Mouse (Mus musculus): ENCODE results near the gene Suox. TPM values are rescaled to one million over a fixed set of nuclear protein-coding genes. Genes with fewer than 3 reads are reported as not detected.
"Not testable (repeated sequence)": the region's sequence is repeated elsewhere in the genome, so short reads cannot be mapped to it uniquely, and the experiment has no call there.

Gene Suox
- polyA plus RNA-seq, 1 experiment from 2014 or later: 21.4 TPM

GRCm38 (mm10) chr10:128636561-128636960 is 37.3 kb downstream of the Suox start:
- no peak for TF ChIP-seq EP300 (optimal IDR thresholded peaks at IDR 0.05)
- TF ChIP-seq CTCF (IDR thresholded peaks at IDR 0.05; ENCODE audit: low read depth): no peak
- H3K36me3 ChIP-seq (ENCODE audit: control insufficient read depth, insufficient read depth, low read length): peaks cover 6% of the 10 kb centered on the region
- no peaks in the 10 kb centered on the region for H3K4me1 ChIP-seq (replicated peaks; ENCODE audit: control insufficient read depth, insufficient read depth)
- no peak overlapping the region for H3K4me3 ChIP-seq (ENCODE audit: low read depth, low read length)
- ATAC-seq (ENCODE audit: low FRiP score, low TSS enrichment) (no peak), DNase-seq (ENCODE audit: low spot score) (no peak)
- no peaks in the 10 kb centered on the region for H3K27me3 ChIP-seq (ENCODE audit: control insufficient read depth, insufficient read depth, low read length)
- H3K27ac ChIP-seq (replicated peaks): no peak overlapping the region
- WGBS: 55% methylated on average over 6 of the region's 6 CpGs
- H3K4me2 ChIP-seq (replicated peaks; ENCODE audit: low read depth): no peak overlapping the region
- H3K9me3 ChIP-seq (ENCODE audit: control insufficient read depth, low read length): no peaks in the 10 kb centered on the region
- H3K9ac ChIP-seq (ENCODE audit: low read length): no peak overlapping the region

DNA sequence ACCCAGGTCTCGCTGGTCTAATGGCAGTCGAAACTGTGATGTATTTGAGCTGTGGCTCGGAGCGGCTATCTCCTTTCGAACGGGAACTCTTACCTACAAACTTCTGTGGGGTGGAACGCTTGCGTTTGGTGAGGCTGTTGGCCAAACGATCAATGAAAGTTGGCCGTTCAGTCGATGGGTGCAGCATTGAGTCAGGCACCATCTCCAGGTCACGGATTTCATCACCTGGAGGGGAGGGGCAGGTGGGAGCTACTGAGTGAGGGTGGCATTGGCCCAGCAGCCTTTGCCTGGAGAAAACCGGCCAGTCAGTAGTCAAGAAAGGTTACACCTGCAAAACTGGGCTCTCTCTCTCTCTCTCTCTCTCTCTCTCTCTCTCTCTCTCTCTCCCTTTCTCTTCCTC is 38.2 kb downstream of the Suox start:
- no peak for TF ChIP-seq EP300 (optimal IDR thresholded peaks at IDR 0.05)
- no peak for TF ChIP-seq CTCF (IDR thresholded peaks at IDR 0.05; ENCODE audit: low read depth)
- no peaks in the 10 kb centered on the region for H3K9me3 ChIP-seq (ENCODE audit: control insufficient read depth, low read length)
- H3K9ac ChIP-seq (ENCODE audit: low read length): no peak overlapping the region
- ATAC-seq (ENCODE audit: low FRiP score, low TSS enrichment): no peak
- no peak for DNase-seq (ENCODE audit: low spot score)
- WGBS: 95% methylated on average over 13 of the region's 13 CpGs
- H3K36me3 ChIP-seq (ENCODE audit: control insufficient read depth, insufficient read depth, low read length): peaks cover 6% of the 10 kb centered on the region
- H3K4me1 ChIP-seq (replicated peaks; ENCODE audit: control insufficient read depth, insufficient read depth): no peaks in the 10 kb centered on the region
- no peak overlapping the region for H3K27ac ChIP-seq (replicated peaks)
- no peaks in the 10 kb centered on the region for H3K27me3 ChIP-seq (ENCODE audit: control insufficient read depth, insufficient read depth, low read length)
- no peak overlapping the region for H3K4me3 ChIP-seq (ENCODE audit: low read depth, low read length)
- no peak overlapping the region for H3K4me2 ChIP-seq (replicated peaks; ENCODE audit: low read depth)

- ATAC-seq (ENCODE audit: low FRiP score, low TSS enrichment) (0 out of 2 replicates have a peak, but pooled peaks have one; percentile 10), DNase-seq (ENCODE audit: low spot score) (no peak)
- Histone ChIP-seq H3K36me3 (ENCODE audit: control insufficient read depth, insufficient read depth, low read length) (peaks cover 3% of the 10 kb centered on the region; the same call in 1 of the 2 replicates), H3K9ac (ENCODE audit: low read length) (no peak overlapping the region), H3K27ac (replicated peaks) (no peak overlapping the region), H3K9me3 (ENCODE audit: control insufficient read depth, low read length) (no peaks in the 10 kb centered on the region), H3K27me3 (ENCODE audit: control insufficient read depth, insufficient read depth, low read length) (no peaks in the 10 kb centered on the region), H3K4me2 (replicated peaks; ENCODE audit: low read depth) (no peak overlapping the region), H3K4me3 (ENCODE audit: low read depth, low read length) (no peak overlapping the region), H3K4me1 (replicated peaks; ENCODE audit: control insufficient read depth, insufficient read depth) (no peaks in the 10 kb centered on the region)
- WGBS: 18% methylated on average over 6 of the region's 6 CpGs
- no peak for TF ChIP-seq EP300 (optimal IDR thresholded peaks at IDR 0.05)
- no peak for TF ChIP-seq CTCF (IDR thresholded peaks at IDR 0.05; ENCODE audit: low read depth)
Observed at GRCm38 (mm10) chr10:128631571-128631970, 42.3 kb downstream of the Suox start.

GRCm38 (mm10) chr10:128630306-128630705 is 43.6 kb downstream of the Suox start:
- not testable (repeated sequence) for H3K4me1 ChIP-seq (replicated peaks; ENCODE audit: control insufficient read depth, insufficient read depth); H3K9me3 ChIP-seq (ENCODE audit: control insufficient read depth, low read length); H3K27me3 ChIP-seq (ENCODE audit: control insufficient read depth, insufficient read depth, low read length); H3K9ac ChIP-seq (ENCODE audit: low read length); H3K36me3 ChIP-seq (ENCODE audit: control insufficient read depth, insufficient read depth, low read length); H3K4me3 ChIP-seq (ENCODE audit: low read depth, low read length); ATAC-seq (ENCODE audit: low FRiP score, low TSS enrichment); H3K4me2 ChIP-seq (replicated peaks; ENCODE audit: low read depth); DNase-seq (ENCODE audit: low spot score); H3K27ac ChIP-seq (replicated peaks)
- WGBS: 78% methylated on average over 5 of the region's 5 CpGs

DNA sequence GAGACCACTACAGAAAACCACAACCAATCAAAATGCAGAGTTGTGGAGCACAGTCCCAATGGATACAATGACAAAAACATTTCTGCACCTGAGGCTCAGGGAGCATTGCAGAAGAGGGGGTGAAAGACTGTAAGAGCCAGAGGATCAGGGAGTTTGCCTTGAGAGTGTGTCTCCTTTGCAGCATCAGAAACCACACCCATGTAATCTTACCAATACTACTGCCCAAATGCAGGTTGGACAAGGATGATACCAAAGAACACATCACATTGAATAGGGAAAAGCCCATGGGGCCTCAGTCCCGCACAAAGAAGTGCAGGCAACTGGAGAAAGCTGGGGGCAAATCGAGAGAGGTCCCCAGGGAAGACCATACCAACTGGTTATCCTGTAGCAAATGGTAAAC is 44.1 kb downstream of the Suox start:
- H3K4me2 ChIP-seq (replicated peaks; ENCODE audit: low read depth): no peak overlapping the region
- H3K9me3 ChIP-seq (ENCODE audit: control insufficient read depth, low read length): no peaks in the 10 kb centered on the region
- WGBS: 82% methylated on average over 2 of the region's 2 CpGs
- H3K27me3 ChIP-seq (ENCODE audit: control insufficient read depth, insufficient read depth, low read length): no peaks in the 10 kb centered on the region
- no peak overlapping the region for H3K4me3 ChIP-seq (ENCODE audit: low read depth, low read length)
- no peak for TF ChIP-seq EP300 (optimal IDR thresholded peaks at IDR 0.05)
- no peak for TF ChIP-seq CTCF (IDR thresholded peaks at IDR 0.05; ENCODE audit: low read depth)
- ATAC-seq (ENCODE audit: low FRiP score, low TSS enrichment) (no peak), DNase-seq (ENCODE audit: low spot score) (no peak)
- peaks cover 4% of the 10 kb centered on the region; the same call in 1 of the 2 replicates for H3K4me1 ChIP-seq (replicated peaks; ENCODE audit: control insufficient read depth, insufficient read depth)
- 0 out of 2 replicates have a peak, but pooled peaks cover 2% of the 10 kb centered on the region for H3K36me3 ChIP-seq (ENCODE audit: control insufficient read depth, insufficient read depth, low read length)
- no peak overlapping the region for H3K9ac ChIP-seq (ENCODE audit: low read length)
- no peak overlapping the region for H3K27ac ChIP-seq (replicated peaks)

GRCm38 (mm10) chr10:128627398-128628317 is 46.2 kb downstream of the Suox start:
- no peaks in the 10 kb centered on the region for H3K9me3 ChIP-seq (ENCODE audit: control insufficient read depth, low read length)
- H3K4me3 ChIP-seq (ENCODE audit: low read depth, low read length): no peak overlapping the region
- H3K9ac ChIP-seq (ENCODE audit: low read length): no peak overlapping the region
- no peak overlapping the region for H3K27ac ChIP-seq (replicated peaks)
- no peak overlapping the region for H3K4me2 ChIP-seq (replicated peaks; ENCODE audit: low read depth)
- H3K36me3 ChIP-seq (ENCODE audit: control insufficient read depth, insufficient read depth, low read length): peaks cover 6% of the 10 kb centered on the region
- DNase-seq (ENCODE audit: low spot score): no peak
- TF ChIP-seq CTCF (IDR thresholded peaks at IDR 0.05; ENCODE audit: low read depth) (no peak), EP300 (optimal IDR thresholded peaks at IDR 0.05) (no peak)
- WGBS: 70% methylated on average over 10 of the region's 10 CpGs
- no peaks in the 10 kb centered on the region for H3K27me3 ChIP-seq (ENCODE audit: control insufficient read depth, insufficient read depth, low read length)
- ATAC-seq (ENCODE audit: low FRiP score, low TSS enrichment): no peak
- H3K4me1 ChIP-seq (replicated peaks; ENCODE audit: control insufficient read depth, insufficient read depth): peaks cover 4% of the 10 kb centered on the region; the same call in 1 of the 2 replicates
